Mouse (Mus musculus) c-Kit-negative CD71-positive TER-119-positive erythroid progenitor cells, embryonic 14.5 days (primary cell): ENCODE data around the gene Atp6v1g3.

Source experiments
- DNase-seq: peaks from one replicate; pipeline ENCODE4 v3.0.0-alpha.2; 2013; ENCODE audit warnings: low read depth, low spot score

Atp6v1g3 gene

DNA sequence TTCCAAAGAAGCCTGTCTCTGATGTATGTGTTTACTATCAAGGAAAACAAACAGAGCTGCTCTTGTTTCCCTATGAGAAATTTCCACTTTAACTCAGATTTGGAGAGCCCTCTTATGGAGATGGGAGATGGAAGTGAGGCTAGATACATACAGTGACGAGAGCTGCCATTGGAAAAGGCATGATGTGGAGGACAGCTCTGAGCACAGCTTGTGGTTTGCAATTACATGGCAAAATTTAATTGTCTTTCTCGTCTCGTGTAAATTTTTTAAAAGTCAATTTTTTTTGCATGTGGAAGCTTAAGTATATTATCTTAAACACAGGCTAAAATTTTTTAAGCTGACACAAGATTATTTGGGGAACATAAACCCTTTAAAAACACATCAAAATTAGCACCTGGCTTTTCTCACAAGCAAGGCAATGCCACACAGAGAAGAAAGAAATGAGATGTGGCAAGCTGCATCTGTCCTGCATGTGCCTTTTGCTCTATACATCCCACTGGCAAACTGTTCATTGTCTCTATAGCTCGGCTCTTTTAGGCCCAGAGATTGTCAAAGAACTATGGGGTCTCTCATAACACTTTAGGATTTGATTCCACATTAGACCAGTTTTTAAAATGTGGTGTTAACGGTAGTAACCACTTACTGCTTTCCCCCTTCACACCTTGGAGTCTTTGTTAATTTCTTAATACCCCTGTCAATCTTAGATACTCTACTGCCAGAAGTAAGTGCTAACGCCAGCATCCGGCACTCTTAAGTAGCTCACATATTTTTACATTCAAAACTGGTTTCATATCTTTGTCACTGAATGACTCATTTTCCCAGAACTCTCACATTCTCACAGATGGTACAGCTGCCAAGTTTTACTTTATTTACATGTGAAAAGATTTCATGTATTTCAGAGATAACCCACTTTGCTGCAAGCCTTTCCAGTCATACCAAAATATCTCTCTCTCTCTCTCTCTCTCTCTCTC lies 16.2 kb downstream of the Atp6v1g3 start:
- DNase-seq = no peak

DNA sequence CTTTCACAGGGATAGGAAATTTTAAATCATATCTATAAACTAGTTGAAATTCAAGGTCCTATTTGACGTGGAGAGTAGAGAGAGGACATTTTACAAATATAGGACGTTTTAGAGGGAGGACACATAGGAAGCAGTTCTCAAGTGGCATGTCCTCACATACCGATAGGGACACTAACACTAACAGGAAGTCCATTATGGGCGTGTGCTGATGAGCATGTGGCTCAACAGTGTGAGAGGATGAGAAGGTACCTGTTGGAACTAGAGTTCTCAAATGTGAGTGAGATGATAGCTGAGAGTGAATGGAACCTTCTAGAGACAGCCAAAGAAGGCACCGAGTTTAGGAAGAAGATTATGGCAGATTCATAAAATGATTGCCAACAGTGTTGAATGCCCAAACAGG lies 17.9 kb downstream of the Atp6v1g3 start:
- DNase-seq = no peak

DNA sequence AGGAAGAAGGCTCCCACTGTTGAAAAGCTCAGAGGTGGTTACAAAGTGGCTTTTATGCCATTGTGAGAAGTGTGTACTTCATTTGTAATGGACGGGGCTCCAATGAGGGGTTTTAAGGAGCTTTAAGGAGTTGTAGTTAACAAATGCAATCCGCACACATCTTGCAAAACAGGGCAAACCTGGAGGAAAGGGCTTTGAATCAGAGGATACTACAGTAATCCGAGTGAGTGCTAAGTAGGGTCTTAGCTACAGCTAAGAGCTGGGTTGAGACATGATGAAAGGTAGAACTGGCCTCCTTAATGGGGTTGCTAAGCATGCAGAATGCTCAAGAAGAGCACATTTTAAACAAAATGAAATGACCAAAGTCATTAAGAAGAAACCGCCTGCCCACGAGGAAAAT lies 20.9 kb downstream of the Atp6v1g3 start:
- DNase-seq = no peak

DNA sequence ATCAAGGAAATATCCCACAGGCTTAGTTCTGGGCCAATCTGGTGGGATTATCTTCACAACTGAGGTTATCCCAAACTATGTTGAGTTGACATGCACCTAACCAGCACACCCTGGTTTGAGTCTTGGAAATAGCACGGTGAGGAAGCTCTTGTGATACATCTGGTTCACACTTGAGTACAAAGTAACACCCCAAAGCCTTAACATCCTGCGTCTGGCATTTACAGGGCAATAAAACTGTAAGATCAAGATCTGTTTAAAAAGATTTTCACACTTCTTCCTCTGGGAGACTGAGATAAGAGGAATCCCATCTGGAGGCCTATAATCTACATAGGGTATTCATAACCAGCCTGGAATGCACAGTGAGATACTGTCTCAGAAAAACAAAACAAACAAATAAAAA lies 24.6 kb downstream of the Atp6v1g3 start:
- DNase-seq = no peak

DNA sequence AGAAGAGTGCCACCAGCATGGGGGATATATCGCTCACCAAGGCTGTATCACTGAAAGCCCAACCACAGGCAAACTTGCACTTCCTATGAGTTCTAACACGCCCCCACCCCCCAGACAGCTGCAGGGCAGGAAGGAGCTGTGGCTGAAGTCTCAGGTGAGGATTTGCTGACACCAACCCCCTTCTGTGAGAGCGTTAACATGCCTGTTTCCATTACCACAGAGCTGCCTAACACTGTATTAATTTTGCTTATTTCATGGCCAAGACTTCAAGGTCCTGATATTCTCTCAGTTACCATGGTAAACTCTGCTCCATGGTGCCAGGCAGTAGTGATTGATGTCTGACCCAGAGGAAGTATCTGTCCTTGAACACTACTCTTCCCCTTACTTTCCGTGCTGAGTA lies 26.0 kb downstream of the Atp6v1g3 start:
- no peak for DNase-seq

DNA sequence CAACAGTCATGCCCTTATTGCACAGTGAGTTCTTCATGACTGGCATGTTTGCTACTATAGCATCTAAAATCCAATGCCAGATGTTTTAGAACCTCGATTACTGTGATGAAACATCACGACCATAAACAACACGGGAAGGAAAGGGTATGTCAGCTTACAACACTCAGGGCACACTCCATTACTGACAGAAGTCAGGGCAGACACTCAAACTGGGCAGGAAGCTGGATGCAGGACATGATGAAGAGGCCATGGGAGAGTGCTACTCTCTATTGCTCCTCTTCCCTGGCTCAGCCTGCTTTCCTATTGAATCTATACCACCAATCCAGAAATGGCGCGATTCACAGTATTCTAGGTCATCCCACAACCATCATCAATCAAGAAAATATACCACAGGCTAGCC lies 28.4 kb downstream of the Atp6v1g3 start:
- no peak for DNase-seq

DNA sequence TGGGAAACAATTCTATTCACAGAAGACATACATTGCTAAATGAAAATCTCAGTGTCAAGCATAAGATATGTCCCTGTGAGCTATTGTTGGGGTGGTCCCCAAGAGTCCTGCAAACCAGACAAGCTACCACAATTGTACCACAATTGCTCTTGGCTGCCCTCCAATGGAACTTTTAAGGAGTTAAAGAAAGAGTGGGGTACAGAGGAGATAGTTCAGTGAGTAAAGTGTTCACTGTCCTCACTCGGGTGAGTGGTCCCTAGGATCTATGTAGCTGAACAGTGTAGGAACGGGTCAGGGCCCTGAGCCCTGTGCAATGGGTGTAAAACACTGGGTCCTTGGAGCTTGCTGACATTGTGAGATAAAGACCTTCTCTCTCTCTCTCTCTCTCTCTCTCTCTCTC lies 29.2 kb downstream of the Atp6v1g3 start:
- DNase-seq = no peak

DNA sequence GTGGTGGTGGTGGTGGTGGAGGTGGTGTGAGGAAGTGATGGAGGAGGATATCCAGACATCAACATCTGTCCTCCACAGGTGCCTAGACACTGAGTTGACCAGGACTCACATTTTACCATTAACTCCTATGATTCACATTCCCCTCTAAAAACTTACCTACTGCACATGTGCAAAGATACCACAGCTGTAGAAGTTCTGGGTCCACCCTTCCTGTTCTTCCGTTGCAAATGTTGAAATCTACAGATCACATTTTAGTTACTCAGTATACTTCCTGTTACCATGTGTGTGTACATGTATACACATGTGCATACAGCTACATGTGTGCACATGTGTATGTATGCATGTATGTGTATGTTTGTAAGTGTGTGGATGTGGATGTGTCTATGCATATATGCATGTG lies 29.8 kb downstream of the Atp6v1g3 start:
- no peak for DNase-seq

DNA sequence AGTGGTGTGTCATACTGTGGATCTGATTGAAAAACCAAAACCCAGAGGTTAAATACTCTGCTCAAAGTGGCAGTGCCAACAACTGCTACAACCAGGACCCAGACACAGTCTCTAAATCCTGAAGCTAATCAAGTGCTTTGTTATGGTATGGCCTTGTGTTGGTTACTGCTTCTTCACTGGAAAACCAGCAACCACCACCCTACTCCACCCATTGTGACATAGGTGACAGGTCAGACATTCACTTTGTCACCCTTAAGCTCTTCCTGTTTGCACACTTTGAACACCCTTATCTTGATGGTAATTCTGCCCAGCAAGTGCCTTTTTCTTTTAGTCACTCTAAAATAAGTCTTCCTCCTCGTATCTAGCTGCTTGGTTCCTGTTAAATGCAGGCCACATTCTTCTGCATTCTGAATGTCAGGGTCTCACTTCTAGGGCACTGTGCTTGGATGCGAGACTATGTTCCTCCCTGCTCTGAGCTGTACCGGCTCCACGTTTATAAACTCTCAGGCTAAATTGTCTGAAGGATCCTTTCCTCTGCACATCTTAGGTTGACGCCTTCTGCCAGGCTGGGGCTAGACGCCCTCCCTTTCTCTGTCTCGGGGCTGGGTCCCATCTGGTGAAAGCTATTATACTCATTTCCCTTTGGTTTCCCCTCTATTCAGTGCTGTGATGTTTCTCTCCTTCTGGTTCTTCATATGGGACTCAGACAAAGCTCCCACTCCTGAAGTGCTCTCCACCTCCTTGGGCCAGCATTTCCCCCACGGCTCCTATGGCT lies 30.8 kb downstream of the Atp6v1g3 start:
- DNase-seq = no peak

DNA sequence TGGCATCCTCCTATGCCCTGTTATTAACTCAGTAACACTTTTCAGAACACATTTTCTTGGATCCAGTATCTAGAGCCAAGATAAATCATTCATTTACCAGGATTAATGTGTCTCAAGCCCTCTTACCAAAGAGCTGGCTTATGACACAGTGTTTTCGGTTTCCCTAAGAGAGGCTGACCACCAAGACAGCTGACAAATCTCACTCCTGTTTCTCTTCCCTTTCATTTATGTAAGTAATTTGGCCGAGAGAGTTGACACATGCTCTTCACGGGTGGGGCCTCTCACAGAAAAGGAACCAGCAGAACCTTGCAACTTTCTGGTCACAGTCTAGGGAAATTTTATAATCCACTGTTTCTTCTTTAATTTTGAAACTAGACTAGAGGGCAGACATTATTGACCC lies 49.1 kb downstream of the Atp6v1g3 start:
- DNase-seq = no peak

DNA sequence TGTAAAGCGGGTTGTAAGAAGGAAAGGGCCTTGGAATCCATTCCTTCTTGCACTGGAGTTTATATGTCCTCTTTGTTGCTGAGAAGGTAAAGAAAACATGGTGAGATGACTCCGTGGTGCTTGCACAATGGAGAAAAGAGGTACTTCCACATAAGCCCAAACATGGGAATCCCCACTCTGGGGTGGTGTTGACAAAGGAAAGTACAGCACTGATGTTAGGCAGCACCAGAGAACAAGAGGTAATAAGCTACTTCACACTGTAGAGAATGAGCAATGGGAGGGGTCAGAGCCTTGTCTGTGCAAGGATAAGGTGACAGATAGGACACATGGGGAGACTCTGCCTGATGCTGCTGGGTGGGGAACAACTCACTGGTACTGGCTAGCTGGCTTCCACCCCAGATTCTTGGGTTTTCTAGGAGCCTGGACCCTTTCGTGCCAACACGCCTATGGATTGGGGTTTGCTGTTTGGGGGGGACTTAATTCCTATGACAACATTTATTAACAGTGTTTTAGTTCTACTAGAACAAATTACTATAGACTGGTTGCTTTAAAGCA lies 49.6 kb downstream of the Atp6v1g3 start:
- no peak for DNase-seq

DNA sequence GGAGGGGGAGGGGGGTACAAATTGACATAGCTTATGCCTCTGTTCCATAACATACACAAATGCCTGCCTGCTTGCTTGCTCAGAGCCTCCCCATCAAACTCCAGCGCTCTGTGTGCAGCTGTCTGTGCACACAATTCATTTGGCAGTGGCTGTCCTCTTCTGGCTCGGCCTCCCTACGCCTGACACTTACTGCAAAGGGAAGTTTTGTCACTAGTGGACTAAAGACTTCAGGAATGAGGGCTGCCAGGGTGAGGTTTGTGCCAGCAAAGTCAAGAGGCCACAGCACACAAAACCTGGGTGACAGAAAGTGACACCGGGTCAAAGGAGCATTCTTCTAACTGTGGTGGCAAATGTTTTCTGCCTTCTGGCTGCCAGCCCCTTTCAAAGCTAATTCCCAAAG lies 52.6 kb downstream of the Atp6v1g3 start:
- DNase-seq = no peak

DNA sequence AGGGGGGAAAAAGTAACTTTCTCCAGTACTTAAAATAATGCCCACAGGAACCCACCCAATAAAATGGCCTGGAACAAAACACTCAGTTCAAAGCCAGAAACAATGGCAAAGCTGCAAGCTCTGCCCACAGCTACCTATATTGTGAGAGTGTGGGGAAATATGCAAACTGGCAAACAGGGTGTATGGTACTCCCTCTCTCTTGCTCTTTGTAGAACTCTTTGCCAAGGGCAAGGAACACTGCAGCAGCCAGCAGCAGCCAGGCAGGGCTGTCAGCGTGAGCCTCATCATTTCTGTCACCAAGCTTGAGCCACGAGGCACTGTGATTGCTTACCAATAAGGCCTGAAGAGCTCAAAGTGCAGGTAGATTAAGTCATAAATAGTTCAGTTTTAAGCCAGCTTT lies 53.0 kb downstream of the Atp6v1g3 start:
- DNase-seq = no peak

DNA sequence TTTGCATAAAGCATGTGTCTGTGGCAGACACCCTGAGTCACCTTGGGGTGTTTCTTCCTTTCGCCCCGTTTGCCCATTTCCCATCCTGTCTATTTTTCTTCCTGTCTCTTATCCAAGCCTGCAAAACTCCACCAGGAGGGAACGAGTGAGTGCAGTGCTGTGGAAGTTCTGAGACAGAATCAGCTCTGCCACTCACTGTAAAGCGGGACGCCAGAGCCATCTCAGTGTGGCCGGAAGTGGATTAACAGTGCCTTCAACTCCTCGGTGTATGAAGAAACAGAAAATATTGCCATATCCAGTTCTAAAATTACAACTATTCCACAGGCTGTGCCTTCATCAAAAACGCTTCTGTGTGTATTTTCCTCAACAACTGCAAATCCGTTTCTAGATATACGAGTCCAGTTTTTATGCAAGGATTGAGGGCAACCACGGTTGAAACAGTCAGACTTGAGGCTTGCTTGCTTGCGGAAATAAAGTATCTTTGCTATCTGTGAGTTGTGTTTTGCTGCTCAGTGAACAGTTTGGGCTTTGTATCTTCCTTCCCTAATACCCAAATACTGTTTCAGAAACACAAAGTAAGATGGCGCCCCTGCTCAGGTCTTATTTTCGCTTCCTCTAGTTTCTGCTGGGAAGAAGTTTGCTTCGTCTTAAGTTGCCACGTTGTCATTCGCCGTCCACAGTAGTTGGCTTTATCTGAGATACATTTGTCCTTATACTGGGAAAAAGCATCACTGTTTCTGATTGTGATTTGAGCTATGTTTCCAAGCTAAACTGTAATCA lies 54.1 kb downstream of the Atp6v1g3 start:
- DNase-seq = no peak

DNA sequence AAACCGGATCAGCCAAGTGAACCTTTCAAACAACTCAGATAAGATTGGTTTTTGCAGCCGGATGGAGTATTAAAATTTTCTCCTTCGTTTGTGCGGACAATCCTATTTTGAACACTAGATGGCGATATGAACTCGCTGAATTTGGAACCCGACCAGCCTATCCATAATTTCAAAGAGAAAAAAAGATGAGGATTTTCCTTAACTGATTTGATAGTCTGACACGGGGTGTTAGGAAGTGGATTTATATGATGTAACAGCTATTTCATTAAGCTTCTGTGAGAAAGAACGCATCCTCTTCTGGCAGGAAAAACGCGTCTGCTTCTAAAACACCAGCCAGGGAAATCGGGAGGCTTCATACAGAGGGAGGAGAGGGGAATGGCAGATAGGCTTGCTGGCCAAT lies 54.8 kb downstream of the Atp6v1g3 start:
- no peak for DNase-seq

DNA sequence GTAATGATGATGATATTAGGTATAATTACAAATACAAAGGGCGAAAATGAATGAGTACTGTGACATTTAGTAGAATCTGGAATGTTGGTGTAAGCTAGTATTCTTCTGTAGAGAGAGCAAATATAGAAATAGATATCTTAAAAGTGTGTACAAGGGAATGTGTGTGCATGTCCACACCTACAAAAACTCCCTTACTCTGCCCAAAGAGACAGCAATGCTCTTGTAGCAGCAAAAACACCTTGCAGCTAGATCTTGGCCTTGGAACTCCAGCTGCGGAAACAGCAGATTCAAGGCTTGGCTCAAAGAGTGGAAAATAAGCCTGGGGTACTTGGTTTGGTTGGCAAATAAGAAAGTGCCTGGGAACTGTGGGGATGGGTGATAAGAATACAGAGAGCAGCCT lies 57.0 kb downstream of the Atp6v1g3 start:
- no peak for DNase-seq

DNA sequence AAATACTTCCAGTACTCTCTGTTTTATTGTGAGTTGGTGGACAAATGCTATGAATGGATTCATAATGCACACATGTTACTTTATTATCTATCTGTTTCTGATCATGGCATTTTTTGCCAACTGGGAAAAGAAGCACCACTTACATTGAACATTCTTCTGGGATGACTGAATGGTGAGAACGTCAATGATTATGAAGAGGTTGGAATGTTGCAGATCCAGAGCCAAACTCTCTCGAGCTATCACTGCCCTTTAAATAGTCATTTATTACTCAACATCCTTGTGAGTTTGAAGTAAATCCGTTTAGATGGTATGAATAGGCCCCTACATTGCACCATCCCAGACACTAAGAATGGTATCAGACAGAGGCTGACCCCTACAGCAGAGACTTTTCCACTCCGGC lies 58.1 kb downstream of the Atp6v1g3 start:
- no peak for DNase-seq

DNA sequence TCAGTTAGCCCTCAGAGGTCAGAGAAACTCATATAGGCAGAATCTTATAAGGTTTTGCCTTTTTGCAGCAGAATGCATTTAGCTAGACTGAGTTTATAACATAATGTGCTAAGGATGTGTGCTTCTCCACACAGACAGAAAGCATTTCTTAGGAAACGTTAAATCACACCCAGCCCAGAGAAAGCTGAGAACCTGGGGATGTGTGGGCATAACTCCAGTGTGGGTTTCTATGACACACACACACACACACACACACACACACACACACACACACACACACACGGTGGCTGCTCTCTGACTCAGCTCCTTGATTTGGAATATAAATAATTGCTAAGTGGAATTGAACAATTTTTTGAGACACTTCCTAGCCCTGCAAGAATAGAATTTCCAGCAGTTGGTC lies 61.2 kb downstream of the Atp6v1g3 start:
- DNase-seq = no peak

DNA sequence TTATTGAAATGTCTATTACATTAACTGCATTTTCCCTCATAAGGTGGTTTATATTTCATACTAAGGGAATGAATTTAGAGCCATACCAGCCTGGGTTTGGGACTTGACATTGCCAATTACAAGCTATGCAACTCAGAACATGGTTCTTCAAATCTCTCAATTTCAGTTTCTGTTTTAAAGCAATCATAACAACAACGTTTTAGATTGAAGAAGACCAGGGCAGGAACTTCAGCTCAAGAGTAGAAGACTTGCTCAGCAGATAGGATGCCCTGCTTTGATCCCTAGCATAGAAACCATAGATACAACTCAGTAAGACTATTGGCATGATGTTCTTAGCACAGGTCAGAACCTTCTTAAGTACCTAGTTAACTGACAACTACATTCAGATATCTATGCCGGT lies 63.9 kb downstream of the Atp6v1g3 start:
- no peak for DNase-seq
